Mouse (Mus musculus): ENCODE results near the gene Serinc3. TPM values are rescaled to one million over a fixed set of nuclear protein-coding genes. Genes with fewer than 3 reads are reported as not detected.
A peak's percentile ranks its signal among the peaks of the same experiment; 100 is the strongest.
"Not testable (repeated sequence)": the region's sequence is repeated elsewhere in the genome, so short reads cannot be mapped to it uniquely, and the experiment has no call there.

The Serinc3 gene
- total RNA-seq, 2 experiments from 2014 or later: 97.5 to 115 TPM

DNA sequence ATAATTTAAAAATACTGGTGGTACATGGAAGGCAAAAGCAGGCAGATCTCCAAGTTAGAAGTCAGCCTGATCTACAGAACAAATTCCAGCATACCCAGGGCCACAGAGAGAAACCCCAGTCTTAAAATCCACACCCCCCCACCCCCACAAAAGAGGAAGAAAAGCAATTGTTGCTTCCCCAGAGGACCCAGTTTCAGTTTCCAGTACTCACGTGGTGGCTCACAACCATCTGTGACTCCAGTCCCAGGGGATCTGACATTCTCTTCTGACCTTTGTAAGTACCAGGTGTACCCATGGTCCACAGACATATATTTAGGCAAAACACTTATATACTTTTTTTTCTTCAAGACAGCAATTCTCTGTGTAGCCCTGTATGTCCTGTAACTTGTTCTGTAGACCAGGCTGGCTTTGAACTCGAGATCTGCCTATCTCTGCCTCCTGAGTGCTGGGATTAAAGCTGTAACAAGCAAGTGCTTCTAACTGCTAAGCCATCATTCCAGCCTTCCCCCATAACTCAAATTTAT lies 17.8 kb upstream of the Serinc3 start:
- no peak for DNase-seq

DNA sequence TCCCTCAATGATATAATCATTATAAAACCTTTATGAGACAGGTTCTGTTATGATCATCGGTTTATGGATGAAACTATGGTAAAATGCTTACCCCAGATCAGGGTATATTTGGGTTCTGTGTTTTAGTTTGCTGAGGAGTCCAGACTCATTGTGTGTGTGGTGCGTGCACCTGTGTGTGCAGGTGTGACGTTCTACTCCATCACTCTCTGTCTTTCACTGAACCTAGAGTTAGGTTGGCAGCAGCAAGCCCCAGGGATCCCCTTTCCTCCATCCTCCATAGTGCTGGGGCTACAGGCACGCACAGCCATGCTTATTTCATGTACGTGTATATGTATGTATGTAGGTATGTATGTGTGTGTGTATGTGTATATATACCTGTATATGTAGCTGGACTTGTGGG lies 17.1 kb upstream of the Serinc3 start:
- no peak for DNase-seq

DNA sequence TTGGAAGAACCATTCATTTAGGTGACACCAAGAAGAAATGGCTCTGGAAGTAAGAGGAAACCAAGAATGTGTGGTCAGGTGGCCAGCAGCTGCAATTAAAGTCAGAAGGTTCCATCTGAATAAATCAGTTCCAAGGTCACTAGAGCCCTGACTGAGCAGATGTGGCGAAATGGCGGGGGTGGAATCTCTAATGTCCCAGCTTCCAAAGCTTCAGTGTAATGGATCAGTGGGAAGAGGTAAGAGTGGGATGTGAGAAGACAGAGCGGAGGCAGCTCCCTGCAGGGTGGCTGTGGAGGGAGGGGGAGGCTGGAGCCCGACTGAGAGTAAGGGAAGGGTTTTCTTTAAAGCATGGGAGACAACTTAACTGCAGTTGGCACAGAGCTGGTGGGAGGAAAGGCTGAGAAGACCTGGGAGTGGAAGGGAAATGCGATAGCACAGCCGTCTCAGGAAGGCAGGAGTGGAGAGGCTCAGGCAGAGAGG lies 16.5 kb upstream of the Serinc3 start:
- DNase-seq: peak; percentile 36

DNA sequence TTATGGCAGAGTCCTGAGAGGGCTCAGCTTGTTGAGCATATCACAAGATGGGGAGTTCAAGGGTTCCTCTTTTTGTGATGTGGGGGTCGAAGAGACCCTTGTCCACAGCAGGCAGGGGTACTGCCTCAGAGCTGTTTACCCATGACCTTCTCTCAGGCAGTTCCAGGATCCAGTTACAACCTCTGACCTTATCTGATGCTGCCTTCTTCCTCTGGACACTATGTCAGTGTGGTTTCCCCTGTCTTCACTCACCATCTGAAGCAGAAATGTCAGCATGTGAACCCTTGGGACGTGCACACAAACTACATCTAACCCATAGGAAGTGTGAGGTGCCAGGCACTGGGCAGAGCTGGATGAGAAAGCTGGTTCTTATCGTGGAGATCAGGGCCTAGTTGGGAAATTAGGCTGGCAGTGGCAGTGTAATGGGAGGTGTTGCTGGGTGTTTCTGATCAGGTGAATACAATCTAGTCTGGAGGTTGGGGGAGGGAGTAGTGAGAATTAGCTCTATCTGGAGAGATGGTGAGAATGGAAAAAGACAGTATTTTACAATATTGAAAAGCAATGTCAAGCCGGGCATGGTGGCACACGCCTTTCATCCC lies 15.3 kb upstream of the Serinc3 start:
- no peak for DNase-seq

DNA sequence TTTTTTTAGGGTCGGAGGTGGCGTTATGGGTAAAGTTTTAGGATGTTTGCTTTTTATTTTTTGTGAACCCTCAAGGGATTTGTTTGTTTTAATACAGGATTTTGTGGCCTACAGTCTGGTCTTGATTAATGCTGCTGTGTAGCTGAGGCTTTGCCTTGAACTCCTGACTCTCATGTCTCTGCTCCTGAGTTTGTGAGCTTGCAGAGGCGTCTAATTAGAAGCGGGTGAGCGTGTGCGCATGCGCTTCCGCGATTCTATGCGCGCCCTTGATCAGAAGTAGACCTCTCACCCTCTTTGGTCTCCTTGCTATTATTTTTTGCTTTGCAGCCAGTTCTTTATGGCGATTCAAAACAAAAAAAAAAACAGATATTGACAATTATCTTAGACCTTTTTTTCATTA lies 14.5 kb upstream of the Serinc3 start:
- DNase-seq: no peak

DNA sequence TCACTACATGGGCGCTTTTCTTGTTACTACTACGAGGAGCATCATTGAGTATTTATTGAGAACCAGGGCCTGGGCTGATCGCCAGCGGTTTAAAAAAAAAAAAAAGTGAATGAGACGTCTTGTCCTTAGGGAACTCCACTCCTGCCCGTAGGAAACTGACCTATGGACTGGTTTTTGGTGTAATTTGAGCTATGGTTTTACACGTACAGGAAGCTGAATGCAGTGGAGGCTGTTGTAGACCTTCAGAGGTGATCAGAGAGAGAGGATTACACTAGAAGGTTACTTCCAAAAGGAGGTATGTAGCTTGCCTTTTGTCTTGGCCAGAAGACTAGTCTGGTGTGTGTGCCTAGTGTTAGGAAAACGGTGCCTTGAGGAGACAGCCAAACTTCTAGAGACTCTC lies 14.0 kb upstream of the Serinc3 start:
- DNase-seq: no peak

DNA sequence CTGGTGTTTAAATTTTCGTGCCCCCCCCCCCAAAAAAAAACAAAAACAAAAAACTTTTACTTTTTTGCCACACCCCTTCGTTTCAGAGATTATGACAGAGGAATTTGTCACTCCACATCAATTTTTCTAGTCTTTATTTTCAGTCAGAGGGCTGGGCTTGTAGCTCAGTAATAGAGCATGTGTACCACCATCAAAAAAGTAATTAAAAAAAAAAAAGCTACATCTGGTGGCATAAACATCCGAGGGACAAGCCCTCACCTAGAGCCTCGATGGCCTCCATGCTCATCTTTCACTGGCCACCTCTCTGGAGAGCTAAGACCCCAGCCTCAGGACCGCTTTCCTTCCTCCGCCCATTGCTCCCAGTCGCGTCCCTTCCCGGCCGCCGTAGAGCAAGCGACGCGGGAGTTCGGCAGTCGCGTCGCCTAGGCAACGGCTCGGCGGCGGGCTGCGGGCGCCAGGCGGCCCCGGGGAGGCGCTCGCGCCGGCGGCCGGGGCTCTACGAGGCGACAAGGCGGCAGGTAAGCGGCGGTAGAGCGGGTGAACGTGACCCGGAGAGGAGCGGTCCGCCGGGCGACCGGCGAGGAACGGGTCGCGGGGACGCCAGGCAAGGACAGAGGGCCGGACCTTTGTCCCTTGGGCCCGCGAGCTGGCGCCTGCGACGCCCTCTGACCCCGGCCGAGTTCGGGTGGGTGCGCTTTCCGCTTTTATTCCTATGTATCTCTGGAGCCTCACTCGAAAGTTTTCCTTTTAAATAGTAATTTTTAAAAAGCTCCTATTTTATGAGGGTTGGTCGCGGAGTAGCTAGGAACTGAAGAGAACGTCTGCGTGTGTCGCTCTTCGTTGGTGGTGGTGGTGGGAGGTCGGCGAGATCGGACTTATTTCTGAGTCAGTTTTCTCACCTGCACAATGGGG lies 13.3 kb upstream of the Serinc3 start, which contains the start of gene Pkig:
Gene Pkig (plus strand): TSS at position 412 of the 912 bp plus-strand sequence.
- DNase-seq: peak; percentile 83

DNA sequence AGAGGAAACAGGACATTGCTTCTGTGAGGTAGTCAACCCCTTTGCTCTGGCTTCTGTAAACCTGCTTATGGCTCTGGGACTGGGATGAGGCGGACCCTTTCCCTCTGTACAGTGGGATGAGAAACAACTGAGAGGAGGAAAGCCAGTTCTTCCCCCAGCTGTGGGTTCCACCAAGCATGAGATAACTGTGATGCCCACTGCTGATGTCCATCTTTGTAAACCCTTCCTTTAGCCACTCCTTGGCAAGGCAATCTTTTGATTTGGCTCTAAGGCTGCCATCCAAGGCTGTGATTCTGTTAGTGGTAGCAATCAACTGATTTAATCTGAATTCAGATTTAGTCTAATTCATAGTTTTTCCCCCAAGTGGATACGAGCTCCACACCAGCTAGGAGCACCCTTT lies 12.6 kb upstream of the Serinc3 start:
- no peak for DNase-seq

DNA sequence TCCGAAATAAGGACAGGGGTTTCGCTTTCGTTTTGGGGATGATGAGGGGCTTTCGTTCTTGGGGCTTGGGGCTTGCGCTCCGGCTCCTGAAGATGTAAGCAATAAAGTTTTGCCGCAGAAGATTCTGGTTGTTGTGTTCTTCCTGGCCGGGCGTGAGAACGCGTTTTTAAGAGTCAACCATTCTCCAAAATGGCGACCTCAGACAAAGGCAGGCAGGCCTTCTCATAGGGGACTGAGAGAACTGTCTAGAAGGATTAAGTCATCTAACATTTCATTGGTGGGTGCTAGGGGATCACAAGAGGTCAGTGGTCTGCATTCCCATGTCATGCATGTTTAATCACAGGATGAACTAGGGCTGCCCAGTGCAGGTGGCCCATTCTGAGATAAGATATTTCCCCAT lies 10.8 kb upstream of the Serinc3 start:
- not testable (repeated sequence) for DNase-seq

DNA sequence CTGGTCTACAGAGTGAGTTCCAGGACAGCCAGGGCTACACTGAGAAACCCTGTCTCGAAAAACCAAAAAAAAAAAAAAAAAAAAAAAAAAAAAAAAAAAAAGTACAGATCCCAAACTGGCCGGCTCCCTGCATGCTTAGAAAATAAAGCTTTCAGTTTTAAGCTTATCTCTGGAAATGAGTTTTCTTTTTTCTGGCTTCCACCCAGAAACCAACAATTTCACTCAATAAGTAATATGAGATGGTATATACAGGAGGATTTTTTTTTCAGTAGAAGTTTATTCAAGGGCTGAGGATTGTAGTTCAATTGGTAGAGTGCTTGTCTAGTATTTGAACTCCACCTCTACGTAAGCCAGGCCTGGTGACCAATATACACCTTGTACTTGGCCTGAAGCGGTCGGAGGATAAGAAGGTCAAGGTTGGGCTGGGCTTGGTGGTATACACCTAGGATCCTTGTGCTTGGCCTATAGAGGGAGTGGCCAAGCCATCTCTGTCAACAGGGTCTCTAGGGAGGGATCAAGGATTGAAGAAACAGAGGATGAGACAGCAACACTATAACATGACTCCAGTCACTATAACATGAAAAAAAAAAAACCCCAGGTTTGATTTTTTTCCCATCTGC lies 1.6 kb upstream of the Serinc3 start:
- no peak for DNase-seq

DNA sequence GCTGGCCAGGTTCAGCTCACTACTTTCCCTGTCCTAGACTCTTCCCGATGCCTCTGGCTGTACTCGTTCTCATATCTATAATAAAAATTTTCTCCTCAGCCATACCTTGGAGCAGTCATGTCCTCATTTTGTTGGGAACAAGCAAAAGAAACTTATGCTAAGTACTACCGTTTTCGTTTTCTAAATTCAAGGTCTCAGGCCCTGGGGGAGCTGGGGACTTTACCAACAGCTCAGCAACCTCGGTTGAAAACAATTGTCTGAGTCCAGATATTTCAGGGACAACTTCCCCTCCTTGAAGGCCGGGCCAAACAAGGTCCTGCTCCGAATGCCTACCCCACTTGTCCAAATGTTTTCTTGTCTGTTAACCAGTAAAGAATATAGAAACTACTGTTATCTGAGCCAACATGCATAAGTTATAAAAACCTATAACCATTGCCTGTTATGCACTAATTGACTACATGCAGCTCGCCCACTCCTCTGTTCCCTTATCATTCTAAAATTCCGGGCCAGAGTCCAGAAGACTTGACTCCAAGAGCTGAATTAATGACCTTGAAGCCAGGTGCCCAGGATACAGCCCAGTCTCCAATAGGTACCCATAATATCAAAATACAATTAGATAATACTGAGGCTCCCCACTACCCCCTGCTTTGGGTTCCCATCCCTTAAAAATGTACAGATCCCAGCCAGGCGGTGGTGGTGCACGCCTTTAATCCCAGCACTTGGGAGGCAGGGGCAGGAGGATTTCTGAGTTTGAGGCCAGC lies 949 bp upstream of the Serinc3 start:
- no peak for DNase-seq

DNA sequence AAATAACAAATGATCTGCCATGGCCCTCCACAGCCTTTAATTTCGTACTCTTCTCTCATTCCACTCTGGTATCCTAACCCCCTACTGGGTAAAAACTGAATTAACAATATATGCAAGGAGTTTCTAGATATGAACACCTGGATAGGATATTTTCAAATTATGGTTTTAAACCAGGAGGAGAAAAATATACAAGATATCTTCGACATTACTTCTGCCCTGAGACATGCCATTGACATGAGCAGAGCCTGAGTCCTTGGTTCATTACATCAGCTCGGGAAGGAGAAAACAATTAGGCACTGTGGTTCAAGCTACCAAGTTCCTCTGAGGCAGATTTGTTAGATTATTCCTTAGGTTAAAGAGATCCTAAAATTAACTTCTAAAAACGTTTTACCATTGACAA lies 884 bp downstream of the Serinc3 start:
- DNase-seq: no peak

DNA sequence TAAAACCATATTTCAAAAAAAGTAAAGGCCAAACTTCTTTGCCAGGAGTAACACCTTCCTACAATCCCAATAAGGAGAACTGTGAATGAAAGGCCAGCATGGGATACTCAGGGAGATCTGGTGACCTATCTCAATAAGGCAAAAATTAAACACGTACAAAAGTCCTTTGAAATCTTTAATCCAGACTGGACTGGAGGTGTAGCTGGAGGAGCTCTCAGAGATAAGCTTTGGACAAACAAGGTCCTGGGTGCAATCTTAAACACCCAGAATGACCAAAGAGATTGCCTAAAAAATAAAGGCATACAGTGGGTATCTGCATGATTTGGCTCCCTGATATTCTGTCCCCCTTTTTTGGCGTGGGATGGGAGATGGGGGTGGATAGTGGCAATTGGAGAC lies 1.4 kb downstream of the Serinc3 start:
- no peak for DNase-seq

DNA sequence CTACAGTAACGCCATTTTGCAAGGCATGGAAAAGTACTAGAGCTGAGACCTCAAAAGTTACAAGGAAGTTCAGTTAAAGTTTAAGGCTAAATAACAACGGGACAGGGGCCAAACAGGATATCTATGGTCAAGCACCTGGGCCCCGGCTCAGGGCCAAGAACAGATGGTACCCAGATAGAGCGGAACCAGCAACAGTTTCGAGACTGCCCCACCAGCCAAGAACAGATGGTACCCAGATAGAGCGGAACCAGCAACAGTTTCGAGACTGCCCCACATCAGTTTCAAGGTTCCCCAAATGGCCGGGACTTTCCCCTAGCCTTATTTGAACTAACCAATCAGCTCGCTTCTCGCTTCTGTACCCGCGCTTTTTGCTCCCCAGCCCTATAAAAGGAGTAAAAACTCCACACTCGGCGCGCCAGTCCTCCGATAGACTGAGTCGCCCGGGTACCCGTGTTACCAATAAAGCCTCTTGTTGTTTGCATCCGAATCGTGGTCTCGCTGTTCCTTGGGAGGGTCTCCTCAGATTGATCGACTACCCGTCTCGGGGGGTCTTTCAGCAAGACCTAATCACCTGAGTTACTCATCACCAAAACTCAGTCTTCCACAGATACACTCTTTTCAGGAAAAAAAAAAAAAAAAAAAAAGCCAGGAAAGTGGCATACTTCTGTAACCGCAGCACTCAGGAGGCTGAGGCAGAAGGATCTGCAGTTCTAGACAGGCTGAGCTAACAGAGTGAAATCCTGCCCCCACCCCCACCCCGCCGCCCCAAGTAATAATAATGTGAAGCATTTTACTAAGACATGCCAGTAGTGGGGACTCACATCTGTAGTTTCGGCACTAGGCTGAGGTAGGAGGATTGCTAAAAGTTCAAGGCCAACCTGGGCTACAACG lies 2.0 kb downstream of the Serinc3 start:
- peak; percentile 70 for DNase-seq

DNA sequence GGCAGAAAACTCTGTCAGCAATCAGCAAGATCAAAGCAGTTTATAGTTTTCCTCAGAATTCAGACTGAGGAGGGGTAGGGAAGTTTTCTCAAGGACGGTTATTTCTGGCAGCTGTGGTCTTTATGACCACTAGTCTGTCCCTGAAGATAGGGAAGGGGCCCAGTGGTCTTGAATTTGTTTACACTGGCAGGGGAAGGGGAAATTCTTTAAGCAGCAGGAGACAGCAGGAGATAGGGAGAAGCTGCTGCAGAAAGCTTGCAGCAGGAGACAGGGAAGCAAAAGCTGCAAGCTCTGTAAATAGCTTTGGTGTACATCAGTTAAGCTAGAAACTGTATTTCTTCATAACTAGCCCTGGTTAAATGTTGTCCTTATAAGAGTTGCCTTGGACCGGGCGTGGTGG lies 3.2 kb downstream of the Serinc3 start:
- no peak for DNase-seq

DNA sequence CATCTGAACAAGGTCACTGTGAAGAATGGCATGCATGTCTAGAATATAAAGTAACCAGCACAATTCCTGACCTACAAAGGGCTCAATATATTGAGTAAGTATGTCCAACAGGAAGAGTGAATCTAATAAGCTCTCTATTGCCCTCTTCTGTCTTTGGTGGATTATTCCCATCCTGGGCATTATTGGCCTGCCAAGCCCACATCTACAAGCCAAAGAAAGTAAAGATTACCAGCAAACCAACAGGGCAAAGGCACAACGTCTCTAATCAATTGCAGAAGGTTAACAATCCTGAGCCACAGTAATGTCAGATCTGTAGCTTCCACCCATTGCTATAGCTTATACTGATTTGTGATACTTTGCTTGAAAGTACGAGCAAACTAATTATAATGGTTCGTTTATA lies 4.4 kb downstream of the Serinc3 start:
- no peak for DNase-seq

DNA sequence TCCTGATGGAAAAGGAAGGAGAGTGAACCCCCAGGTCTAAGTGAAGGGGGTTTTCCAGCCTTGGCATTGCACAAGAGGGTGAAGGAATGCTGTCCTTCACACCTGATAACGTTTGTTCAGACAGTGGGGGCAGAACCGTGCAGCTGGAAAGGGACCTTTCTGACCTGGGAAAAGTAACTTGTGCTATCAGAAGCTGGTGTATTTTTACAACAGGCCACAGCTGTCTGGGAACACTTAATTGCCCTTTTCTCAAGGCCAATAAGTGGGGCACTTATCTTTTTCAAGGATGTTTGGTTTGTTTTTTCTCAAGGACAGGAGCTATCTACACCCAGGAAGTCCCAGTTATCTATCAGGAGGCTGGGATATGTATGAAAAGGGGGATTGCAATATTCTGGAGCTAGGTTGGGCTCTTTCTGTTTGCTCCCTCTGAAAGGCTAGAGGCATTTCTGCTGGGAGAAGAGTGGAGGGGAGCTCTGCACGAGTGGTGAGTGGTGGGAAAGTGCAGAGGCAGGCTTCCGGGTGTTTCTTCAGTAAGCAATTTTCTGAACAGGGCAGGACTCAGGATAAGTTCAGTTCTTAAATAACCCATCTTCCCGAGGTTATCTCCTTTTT lies 7.2 kb downstream of the Serinc3 start:
- no peak for DNase-seq

DNA sequence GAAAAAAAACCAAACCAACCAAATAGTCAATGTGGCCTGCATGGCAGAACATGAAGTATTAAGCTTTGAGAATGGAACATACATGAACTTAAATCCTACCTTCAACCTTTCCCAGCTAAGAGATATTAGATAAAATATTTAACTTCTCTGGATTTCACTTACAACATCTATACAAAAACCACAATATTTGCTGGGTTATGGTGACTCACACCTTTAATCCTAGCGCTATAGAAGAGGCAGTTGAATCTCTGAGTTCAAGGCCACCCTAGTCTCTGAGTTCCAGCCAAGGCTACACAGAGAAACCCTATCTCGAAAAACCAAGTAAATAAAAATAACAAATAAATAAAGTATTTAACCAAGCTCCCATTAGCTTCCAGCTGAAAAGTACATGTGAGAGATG lies 8.9 kb downstream of the Serinc3 start:
- no peak for DNase-seq

DNA sequence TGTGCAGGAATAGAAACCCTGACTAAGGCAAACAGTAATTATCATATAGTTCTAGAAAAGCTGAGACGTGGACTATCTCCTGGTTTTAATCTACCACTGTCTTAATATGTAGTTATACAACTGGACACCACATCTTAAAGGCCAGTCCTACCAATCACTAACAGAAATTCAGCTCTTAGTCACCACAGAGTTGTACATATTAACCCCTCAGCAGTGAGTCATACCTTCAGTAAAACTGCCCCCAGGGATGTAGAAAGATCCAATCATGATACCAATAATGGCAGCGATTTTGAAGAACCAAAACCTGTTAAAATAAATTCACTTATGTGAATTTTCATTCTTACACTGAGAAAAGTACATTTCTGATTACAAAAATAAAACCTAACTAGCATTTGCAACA lies 10.7 kb downstream of the Serinc3 start:
- DNase-seq: no peak

DNA sequence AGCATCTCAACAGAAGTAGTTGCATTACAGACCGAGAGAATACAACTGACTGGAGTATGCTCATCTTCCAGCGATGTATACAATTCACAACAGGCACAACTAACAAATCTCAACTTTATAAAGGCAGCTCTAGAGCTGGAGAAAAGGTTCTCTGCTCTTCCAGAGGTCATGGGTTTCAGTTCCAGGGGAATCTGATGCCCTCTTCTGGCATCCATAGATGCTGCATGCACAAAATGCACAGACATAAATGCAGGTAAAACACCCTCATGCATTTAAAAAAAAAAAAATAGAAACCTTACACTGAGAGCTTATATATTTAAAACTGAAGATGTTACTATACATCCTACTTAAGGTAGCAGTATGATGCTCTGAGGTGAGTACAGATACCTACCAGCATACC lies 13.2 kb downstream of the Serinc3 start:
- no peak for DNase-seq

DNA sequence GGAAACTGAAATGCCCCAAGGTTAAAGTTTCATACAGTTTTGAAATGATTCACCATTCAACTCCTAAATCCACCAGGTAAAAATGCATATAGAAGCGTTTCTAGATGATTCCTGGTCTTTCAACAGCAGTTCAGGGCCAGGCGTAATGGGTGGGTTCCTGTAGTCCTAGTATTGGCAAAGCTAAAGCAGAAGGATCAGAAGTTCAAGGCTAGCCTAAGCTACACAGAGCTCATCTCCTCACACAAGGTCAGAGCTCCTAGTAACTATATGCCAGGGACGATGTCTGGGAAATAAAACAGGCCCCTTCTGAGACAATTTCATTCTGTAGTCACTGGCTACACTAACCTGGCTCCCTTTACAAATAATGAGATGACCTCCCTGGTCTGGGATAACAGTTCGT lies 13.7 kb downstream of the Serinc3 start:
- DNase-seq: no peak
